Mouse (Mus musculus): Measurements from ENCODE around the gene Eef2k. TPM values are rescaled to one million over a fixed set of nuclear protein-coding genes. Genes with fewer than 3 reads are reported as not detected.
A peak's percentile ranks its signal among the peaks of the same experiment; 100 is the strongest.

The Eef2k gene
- polyA plus RNA-seq, 1 experiment from 2014 or later: 19.5 TPM

DNA sequence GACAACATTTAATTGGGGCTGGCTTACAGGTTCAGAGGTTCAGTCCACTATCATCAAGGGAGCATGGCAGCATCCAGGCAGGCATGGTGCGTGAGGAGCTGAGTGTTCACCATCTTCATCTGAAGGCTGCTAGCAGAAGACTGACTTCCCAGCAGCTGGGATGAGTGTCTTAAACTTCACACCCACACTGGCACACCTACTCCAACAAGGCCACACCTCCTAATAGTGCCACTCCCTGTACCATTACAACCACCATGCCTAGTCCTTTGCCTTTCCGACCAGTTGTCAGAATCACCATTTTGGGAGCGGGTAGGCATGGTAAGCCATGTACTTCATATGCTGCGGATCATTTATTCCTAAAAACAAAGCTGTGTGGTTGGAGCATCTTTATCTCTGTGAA, 38.1 kb downstream of the Eef2k start:
- H3K4me3 ChIP-seq (ENCODE audit: low read depth, low read length): peak overlapping the region; percentile 54
- DNase-seq: no peak
- ATAC-seq: peak; percentile 63
- H3K9ac ChIP-seq (replicated peaks): no peak overlapping the region; the same call in 1 of the 2 replicates
- H3K27me3 ChIP-seq (ENCODE audit: insufficient read depth, low read length): no peaks in the 10 kb centered on the region
- WGBS (ENCODE audit: insufficient replicate concordance): 89% methylated on average over 4 of the region's 4 CpGs
- no peak for TF ChIP-seq EP300 (IDR thresholded peaks at IDR 0.05; ENCODE audit: low read depth)
- no peak for TF ChIP-seq CTCF (IDR thresholded peaks at IDR 0.05; ENCODE audit: low read depth)
- H3K27ac ChIP-seq (ENCODE audit: low read depth): peak overlapping the region; percentile 64; the same call in 1 of the 2 replicates
- H3K4me2 ChIP-seq (ENCODE audit: low read depth, low read length): peak overlapping the region; percentile 71
- peaks cover 30% of the 10 kb centered on the region for H3K4me1 ChIP-seq (ENCODE audit: insufficient read depth)
- H3K36me3 ChIP-seq (replicated peaks; ENCODE audit: insufficient read depth, low read length): peaks cover 68% of the 10 kb centered on the region
- H3K9me3 ChIP-seq (ENCODE audit: low read length): no peaks in the 10 kb centered on the region

- Histone ChIP-seq H3K9me3 (ENCODE audit: low read length) (no peaks in the 10 kb centered on the region), H3K9ac (replicated peaks) (no peak overlapping the region), H3K27ac (ENCODE audit: low read depth) (no peak overlapping the region), H3K36me3 (replicated peaks; ENCODE audit: insufficient read depth, low read length) (peaks cover 69% of the 10 kb centered on the region), H3K27me3 (ENCODE audit: insufficient read depth, low read length) (no peaks in the 10 kb centered on the region), H3K4me2 (ENCODE audit: low read depth, low read length) (peak overlapping the region; percentile 71), H3K4me1 (ENCODE audit: insufficient read depth) (peaks cover 24% of the 10 kb centered on the region), H3K4me3 (ENCODE audit: low read depth, low read length) (no peak overlapping the region)
- WGBS (ENCODE audit: insufficient replicate concordance): 76% methylated on average over 2 of the region's 2 CpGs
- TF ChIP-seq CTCF (IDR thresholded peaks at IDR 0.05; ENCODE audit: low read depth) (no peak), EP300 (IDR thresholded peaks at IDR 0.05; ENCODE audit: low read depth) (no peak)
- DNase-seq: no peak
- no peak for ATAC-seq
Measured at GRCm38 (mm10) chr7:120881451-120881850, 38.8 kb downstream of the Eef2k start.

- Histone ChIP-seq H3K9ac (replicated peaks) (no peak overlapping the region), H3K9me3 (ENCODE audit: low read length) (no peaks in the 10 kb centered on the region), H3K4me1 (ENCODE audit: insufficient read depth) (peaks cover 24% of the 10 kb centered on the region), H3K4me3 (ENCODE audit: low read depth, low read length) (no peak overlapping the region), H3K27me3 (ENCODE audit: insufficient read depth, low read length) (no peaks in the 10 kb centered on the region), H3K36me3 (replicated peaks; ENCODE audit: insufficient read depth, low read length) (peaks cover 77% of the 10 kb centered on the region), H3K4me2 (ENCODE audit: low read depth, low read length) (no peak overlapping the region), H3K27ac (ENCODE audit: low read depth) (no peak overlapping the region; the same call in 1 of the 2 replicates)
- ATAC-seq (no peak), DNase-seq (no peak)
- 73% methylated on average over 4 of the region's 4 CpGs for WGBS (ENCODE audit: insufficient replicate concordance)
- no peak for TF ChIP-seq EP300 (IDR thresholded peaks at IDR 0.05; ENCODE audit: low read depth)
- TF ChIP-seq CTCF (IDR thresholded peaks at IDR 0.05; ENCODE audit: low read depth): no peak
Measured at GRCm38 (mm10) chr7:120882674-120883073, 40.0 kb downstream of the Eef2k start.

DNA sequence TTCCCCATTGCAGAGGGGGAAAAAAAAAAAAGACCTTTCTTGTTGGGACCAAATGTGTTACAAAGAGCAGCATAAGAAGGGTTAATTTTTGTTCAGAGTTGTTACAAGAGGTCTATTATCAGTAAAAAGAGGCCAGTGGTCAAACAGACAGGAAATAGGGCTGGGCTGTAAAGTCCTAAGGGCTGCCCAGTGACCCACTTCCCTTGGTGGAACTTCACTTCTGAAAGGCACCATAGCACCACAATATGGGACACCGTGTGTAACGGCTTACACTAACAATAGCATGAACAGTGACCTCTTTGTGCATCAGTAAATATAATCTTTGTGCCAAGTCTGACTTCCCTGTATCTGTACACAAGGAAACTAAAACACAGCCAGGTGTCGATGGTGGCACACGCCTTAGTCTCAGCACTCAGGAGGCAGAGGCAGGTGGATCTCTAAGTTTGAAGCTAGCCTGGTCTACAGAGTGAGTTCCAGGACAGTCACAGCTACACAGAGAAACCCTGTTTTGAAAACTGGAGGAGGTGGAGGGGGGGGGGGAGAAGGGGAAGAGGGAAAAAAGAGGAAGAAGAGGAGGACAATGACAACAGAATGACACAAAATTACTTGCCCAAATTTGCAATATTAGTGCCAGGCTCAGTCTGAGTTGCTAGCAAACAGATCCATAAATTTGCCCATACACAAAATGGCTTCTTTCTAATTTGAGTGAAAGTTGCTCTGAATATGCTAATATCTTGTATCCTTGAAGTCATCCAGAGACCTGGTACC, 41.1 kb downstream of the Eef2k start:
- no peak overlapping the region for H3K9ac ChIP-seq (replicated peaks)
- H3K4me3 ChIP-seq (ENCODE audit: low read depth, low read length): no peak overlapping the region
- H3K27ac ChIP-seq (ENCODE audit: low read depth): peak overlapping the region; percentile 7
- TF ChIP-seq EP300 (IDR thresholded peaks at IDR 0.05; ENCODE audit: low read depth): no peak
- no peak for TF ChIP-seq CTCF (IDR thresholded peaks at IDR 0.05; ENCODE audit: low read depth)
- WGBS (ENCODE audit: insufficient replicate concordance): 65% methylated on average over 4 of the region's 4 CpGs
- H3K27me3 ChIP-seq (ENCODE audit: insufficient read depth, low read length): no peaks in the 10 kb centered on the region
- H3K4me1 ChIP-seq (ENCODE audit: insufficient read depth): peaks cover 24% of the 10 kb centered on the region
- peaks cover 79% of the 10 kb centered on the region for H3K36me3 ChIP-seq (replicated peaks; ENCODE audit: insufficient read depth, low read length)
- ATAC-seq (no peak), DNase-seq (no peak)
- no peaks in the 10 kb centered on the region for H3K9me3 ChIP-seq (ENCODE audit: low read length)
- no peak overlapping the region for H3K4me2 ChIP-seq (ENCODE audit: low read depth, low read length)

- DNase-seq: no peak
- WGBS (ENCODE audit: insufficient replicate concordance): 77% methylated on average over 4 of the region's 4 CpGs
- Histone ChIP-seq H3K4me2 (ENCODE audit: low read depth, low read length) (no peak overlapping the region), H3K27ac (ENCODE audit: low read depth) (no peak overlapping the region), H3K4me3 (ENCODE audit: low read depth, low read length) (no peak overlapping the region), H3K9me3 (ENCODE audit: low read length) (no peaks in the 10 kb centered on the region), H3K9ac (replicated peaks) (no peak overlapping the region), H3K27me3 (ENCODE audit: insufficient read depth, low read length) (no peaks in the 10 kb centered on the region), H3K4me1 (ENCODE audit: insufficient read depth) (peaks cover 23% of the 10 kb centered on the region), H3K36me3 (replicated peaks; ENCODE audit: insufficient read depth, low read length) (peaks cover 81% of the 10 kb centered on the region)
- TF ChIP-seq EP300 (IDR thresholded peaks at IDR 0.05; ENCODE audit: low read depth) (peak; percentile 79), CTCF (IDR thresholded peaks at IDR 0.05; ENCODE audit: low read depth) (no peak)
- ATAC-seq: peak; percentile 24; the same call in 1 of the 2 replicates
Measured at GRCm38 (mm10) chr7:120884746-120885145, 42.1 kb downstream of the Eef2k start.

- Histone ChIP-seq H3K9ac (replicated peaks) (no peak overlapping the region), H3K27me3 (ENCODE audit: insufficient read depth, low read length) (no peaks in the 10 kb centered on the region), H3K9me3 (ENCODE audit: low read length) (no peaks in the 10 kb centered on the region), H3K4me2 (ENCODE audit: low read depth, low read length) (no peak overlapping the region), H3K36me3 (replicated peaks; ENCODE audit: insufficient read depth, low read length) (peaks cover 85% of the 10 kb centered on the region), H3K27ac (ENCODE audit: low read depth) (no peak overlapping the region), H3K4me1 (ENCODE audit: insufficient read depth) (no peaks in the 10 kb centered on the region), H3K4me3 (ENCODE audit: low read depth, low read length) (no peak overlapping the region)
- WGBS (ENCODE audit: insufficient replicate concordance): 65% methylated on average over 5 of the region's 5 CpGs
- TF ChIP-seq CTCF (IDR thresholded peaks at IDR 0.05; ENCODE audit: low read depth) (no peak), EP300 (IDR thresholded peaks at IDR 0.05; ENCODE audit: low read depth) (no peak)
- peak; percentile 74 for ATAC-seq
- DNase-seq: no peak
Measured at GRCm38 (mm10) chr7:120893123-120893522, 50.5 kb downstream of the Eef2k start.
